Mouse (Mus musculus) midbrain, embryonic 15.5 days (tissue): ENCODE data around the gene Izumo4. TPM values are rescaled to one million over a fixed set of nuclear protein-coding genes. Genes with fewer than 3 reads are reported as not detected.
A peak's percentile ranks its signal among the peaks of the same experiment; 100 is the strongest.

Experiments used
- ATAC-seq: fragments of 200-750 bp; cut with Nextera tagmentation; replicated peaks from 2 replicates; pipeline ENCODE4 v1.8.0; 2017; ENCODE audit warnings: moderate TSS enrichment
- H3K27ac ChIP-seq: fragments of 300-500 bp; sonication (generic); 2 replicates; pipeline ENCODE4 v1.5.1; 2015; ENCODE audit warnings: mild to moderate bottlenecking, inconsistent platforms
- H3K27me3 ChIP-seq: fragments of 300-500 bp; sonication (generic); replicated peaks from 2 replicates; pipeline ENCODE4 v1.6.1; 2015; ENCODE audit warnings: inconsistent platforms
- H3K36me3 ChIP-seq: fragments of 300-500 bp; sonication (generic); replicated peaks from 2 replicates; pipeline ENCODE4 v1.6.1; 2015; ENCODE audit warnings: inconsistent platforms
- H3K4me1 ChIP-seq: fragments of 300-500 bp; sonication (generic); 2 replicates; pipeline ENCODE4 v1.6.1; 2015; ENCODE audit warnings: inconsistent platforms
- H3K4me2 ChIP-seq: fragments of 300-500 bp; sonication (generic); 2 replicates; pipeline ENCODE4 v1.6.1; 2015; ENCODE audit warnings: inconsistent platforms, mild to moderate bottlenecking, moderate library complexity
- H3K4me3 ChIP-seq: fragments of 300-500 bp; sonication (generic); 2 replicates; pipeline ENCODE4 v1.5.1; 2015; ENCODE audit warnings: mild to moderate bottlenecking, inconsistent platforms
- H3K9ac ChIP-seq: fragments of 300-500 bp; sonication (generic); 2 replicates; pipeline ENCODE4 v1.6.1; 2015; ENCODE audit warnings: mild to moderate bottlenecking, inconsistent platforms
- H3K9me3 ChIP-seq: fragments of 300-500 bp; sonication (generic); 2 replicates; pipeline ENCODE4 v1.6.1; 2016; ENCODE audit warnings: inconsistent platforms
- WGBS: fragments of 180-500 bp; shearing (Covaris S2); methylation state at CpG from one replicate; pipeline ENCODE4 v1.1.7; 2015; ENCODE audit warnings: mixed read lengths; 5-methylcytosine and 5-hydroxymethylcytosine counted together
- polyA plus RNA-seq: library from polyadenylated mRNA; unstranded; fragments of >200 nt; fragmentation: Nextera tagmentation; extraction: Ambion mirVana; gene quantifications from 2 replicates; pipeline ENCODE4 v1.2.1, GENCODE M21; 2015

Izumo4 gene
- 42.9 and 50.9 TPM in 2 replicates for polyA plus RNA-seq

DNA sequence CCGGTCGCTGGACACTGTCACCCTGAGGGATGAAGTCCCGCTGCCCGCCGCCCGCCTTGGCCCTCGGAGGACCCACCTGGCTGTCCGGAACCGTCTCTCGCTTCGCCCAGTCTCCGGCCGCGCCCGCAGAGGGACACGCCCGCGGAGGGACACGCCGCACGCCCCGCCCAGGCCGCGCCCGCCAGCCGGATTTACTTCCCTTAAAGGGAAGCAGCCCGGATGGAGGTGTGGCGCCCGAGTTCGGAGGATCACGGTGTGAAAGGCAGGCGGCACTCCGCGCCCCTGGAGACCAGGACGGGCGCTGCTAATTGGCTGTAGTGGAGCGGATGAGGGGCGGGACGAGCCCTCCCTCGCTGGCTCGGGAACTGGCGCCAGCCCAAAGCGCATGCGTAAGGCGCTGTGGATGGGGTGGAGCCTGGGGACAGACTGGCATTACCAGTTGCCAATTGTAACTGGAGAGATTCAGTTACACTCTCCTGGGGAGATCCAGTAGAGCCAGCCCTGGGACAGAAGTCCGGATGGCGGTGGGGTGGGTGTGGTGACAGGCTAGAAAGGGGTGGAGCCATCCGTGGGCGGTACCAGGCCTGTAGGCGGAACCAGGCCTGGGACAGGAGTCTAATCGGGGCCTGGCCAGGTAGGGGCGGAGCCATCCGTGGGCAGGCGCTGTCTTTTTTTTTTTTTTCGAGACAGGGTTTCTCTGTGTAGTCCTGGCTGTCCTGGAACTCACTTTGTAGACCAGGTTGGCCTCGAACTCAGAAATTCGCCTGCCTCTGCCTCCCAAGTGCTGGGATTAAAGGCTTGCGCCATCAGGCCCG, at the start of gene Izumo4, which contains the start of gene Mob3a:
Gene Izumo4, plus strand, starts transcription at position 464 of the 815 bp plus-strand sequence.
Gene Mob3a, minus strand, starts transcription at position 257 of the 815 bp plus-strand sequence.
- under 1% methylated on average over 59 of the region's 59 CpGs for WGBS
- Histone ChIP-seq H3K9me3 (no peaks in the 10 kb centered on the region), H3K9ac (peak within 1 kb of the TSS; percentile 69), H3K4me2 (peak within 1 kb of the TSS; percentile 66), H3K27ac (peak within 1 kb of the TSS; percentile 89), H3K36me3 (peaks cover 7% of the 10 kb centered on the region; the same call in 1 of the 2 replicates), H3K4me1 (peaks cover 41% of the 10 kb centered on the region), H3K4me3 (peak within 1 kb of the TSS; percentile 79), H3K27me3 (no peaks in the 10 kb centered on the region)
- peak; percentile 96 for ATAC-seq

DNA sequence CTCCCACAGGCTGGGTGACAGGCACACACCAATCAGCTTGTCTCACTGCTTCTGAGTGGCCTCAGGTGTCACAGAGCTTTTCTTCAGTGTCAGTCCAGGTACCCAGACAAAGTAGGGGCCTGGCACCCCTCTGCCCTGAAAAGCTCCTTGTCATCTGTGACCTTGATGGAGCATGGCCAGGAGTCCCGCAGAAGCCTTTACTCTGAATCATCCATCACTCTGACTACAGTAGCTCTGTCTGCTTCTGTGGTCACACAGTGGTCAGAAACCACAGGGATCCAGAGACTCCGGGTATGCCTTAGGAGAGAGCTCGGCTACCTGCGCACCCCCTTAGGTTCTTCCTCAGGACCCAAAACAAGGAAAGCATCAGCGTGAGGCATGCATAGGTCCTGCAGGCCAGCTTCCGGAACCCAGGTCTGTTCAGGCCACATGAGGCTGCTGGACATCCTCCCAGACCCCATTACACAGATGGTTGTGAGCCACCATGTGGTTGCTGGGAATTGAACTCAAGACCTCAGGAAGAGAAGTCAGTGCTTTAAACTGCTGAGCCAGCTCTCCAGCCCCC, 48.7 kb upstream of the Izumo4 start:
- no peaks in the 10 kb centered on the region for H3K36me3 ChIP-seq
- H3K9me3 ChIP-seq: no peaks in the 10 kb centered on the region
- WGBS: 90% methylated on average over 6 of the region's 6 CpGs
- H3K9ac ChIP-seq: no peak overlapping the region
- no peak overlapping the region for H3K27ac ChIP-seq
- peaks cover 31% of the 10 kb centered on the region for H3K4me1 ChIP-seq
- ATAC-seq: no peak
- no peak overlapping the region for H3K4me3 ChIP-seq
- no peak overlapping the region for H3K4me2 ChIP-seq
- no peaks in the 10 kb centered on the region for H3K27me3 ChIP-seq

DNA sequence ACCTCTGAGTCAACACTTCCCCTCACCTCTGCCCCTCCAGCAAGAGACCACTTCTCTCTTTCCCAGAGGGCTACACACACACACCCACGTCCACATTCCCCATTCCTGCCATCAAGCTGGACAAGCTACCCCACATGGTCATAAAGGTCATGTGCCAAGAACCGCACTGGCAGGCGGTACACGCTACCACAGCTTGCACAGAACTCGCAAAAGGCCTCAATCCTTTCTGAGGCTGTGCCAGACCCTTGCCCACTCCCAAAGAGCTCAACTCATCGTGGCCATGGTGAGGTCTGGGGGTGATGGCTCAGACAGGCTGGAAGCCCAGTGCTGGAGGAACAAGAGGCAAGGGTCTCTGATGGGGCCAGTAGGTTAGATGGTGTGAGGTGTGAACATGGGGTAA, 47.1 kb upstream of the Izumo4 start:
- H3K9me3 ChIP-seq: no peaks in the 10 kb centered on the region
- peaks cover 36% of the 10 kb centered on the region for H3K4me1 ChIP-seq
- no peaks in the 10 kb centered on the region for H3K27me3 ChIP-seq
- H3K27ac ChIP-seq: no peak overlapping the region
- no peaks in the 10 kb centered on the region for H3K36me3 ChIP-seq
- peak overlapping the region; percentile 77 for H3K4me2 ChIP-seq
- no peak overlapping the region for H3K9ac ChIP-seq
- peak overlapping the region; percentile 87 for H3K4me3 ChIP-seq
- WGBS: 84% methylated on average over 6 of the region's 6 CpGs
- ATAC-seq: no peak

DNA sequence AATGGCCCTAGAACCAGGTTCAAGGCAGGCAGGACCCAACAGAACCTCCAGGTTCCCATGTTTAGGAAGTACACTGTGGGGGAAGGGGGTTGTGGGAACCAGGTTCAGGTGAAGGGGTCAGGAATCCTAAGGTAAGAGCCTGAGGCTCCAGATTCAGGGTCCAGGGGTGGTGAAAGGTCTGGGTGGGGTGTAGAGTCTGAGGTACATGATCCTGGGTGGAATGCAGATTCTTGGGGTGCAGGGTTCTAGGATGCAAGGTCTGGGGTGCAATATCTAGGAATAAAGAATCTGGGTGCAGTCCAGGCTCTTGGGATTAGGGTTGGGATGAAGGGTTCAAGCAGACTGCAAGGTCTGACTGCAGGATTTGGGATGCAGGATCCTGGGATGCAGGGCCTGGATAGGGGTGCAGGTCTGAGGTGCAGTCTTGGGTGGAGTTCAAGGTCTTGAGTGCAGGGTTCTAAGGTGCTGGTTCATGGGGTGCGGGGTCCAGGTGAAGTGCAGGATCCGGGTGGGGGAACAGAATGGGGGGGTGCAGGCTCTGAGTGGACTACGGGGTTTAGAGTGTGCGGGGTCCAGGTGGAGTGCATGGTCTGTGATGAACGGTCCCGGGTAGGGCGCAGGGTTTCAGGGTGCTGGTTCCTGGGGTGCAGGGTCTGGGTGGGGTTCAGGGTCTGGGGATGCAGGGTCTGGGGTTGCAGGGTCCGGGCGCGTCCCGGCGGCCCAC, 46.4 kb upstream of the Izumo4 start:
- no peaks in the 10 kb centered on the region for H3K9me3 ChIP-seq
- peaks cover 36% of the 10 kb centered on the region for H3K4me1 ChIP-seq
- H3K9ac ChIP-seq: peak overlapping the region; percentile 94
- peak overlapping the region; percentile 77 for H3K4me2 ChIP-seq
- WGBS: 3% methylated on average over 12 of the region's 12 CpGs
- peak overlapping the region; percentile 87 for H3K4me3 ChIP-seq
- no peaks in the 10 kb centered on the region for H3K27me3 ChIP-seq
- ATAC-seq: peak; percentile 78
- peak overlapping the region; percentile 92 for H3K27ac ChIP-seq
- H3K36me3 ChIP-seq: no peaks in the 10 kb centered on the region

DNA sequence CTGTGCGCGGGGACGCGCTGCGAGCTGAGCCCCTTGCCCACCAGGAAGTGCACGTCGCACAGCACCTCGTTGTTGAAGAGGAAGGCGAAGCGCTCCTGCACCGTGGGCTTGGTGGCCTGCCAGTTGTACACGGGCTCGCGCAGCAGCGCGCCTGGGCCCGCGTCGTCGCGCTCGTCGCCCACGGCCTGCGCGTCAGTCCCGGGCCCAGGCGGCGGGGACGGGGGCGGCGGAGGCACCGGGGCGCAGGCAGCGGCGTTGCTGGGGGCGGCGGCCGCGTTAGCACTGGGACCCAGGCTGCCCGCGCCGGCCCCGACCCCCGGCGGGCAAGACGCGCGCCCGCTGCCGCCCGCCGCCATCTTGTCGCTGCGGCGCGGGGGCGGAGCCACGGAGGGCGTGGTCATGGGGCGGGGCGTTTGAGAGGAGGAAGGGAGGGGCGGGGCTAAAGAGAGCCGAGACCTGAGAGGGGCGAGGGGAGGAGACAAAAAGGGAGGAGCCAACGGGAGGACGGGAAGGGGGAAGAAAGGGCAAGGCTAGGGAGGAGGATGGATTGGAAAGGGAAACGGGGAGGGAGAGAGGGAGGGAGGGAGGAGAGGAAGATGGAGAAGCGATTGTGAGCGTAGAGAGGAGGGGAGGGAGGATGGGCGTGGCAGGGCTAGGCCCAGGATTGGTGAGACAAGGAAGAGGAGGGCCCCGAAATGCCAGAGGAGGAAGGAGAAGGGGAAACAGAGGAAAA, 45.7 kb upstream of the Izumo4 start:
- no peaks in the 10 kb centered on the region for H3K27me3 ChIP-seq
- peak overlapping the region; percentile 77 for H3K4me2 ChIP-seq
- H3K4me1 ChIP-seq: peaks cover 36% of the 10 kb centered on the region
- under 1% methylated on average over 66 of the region's 72 CpGs for WGBS
- H3K27ac ChIP-seq: peak overlapping the region; percentile 92
- no peaks in the 10 kb centered on the region for H3K9me3 ChIP-seq
- ATAC-seq: peak; percentile 87
- H3K4me3 ChIP-seq: peak overlapping the region; percentile 87
- H3K9ac ChIP-seq: peak overlapping the region; percentile 94
- H3K36me3 ChIP-seq: no peaks in the 10 kb centered on the region

DNA sequence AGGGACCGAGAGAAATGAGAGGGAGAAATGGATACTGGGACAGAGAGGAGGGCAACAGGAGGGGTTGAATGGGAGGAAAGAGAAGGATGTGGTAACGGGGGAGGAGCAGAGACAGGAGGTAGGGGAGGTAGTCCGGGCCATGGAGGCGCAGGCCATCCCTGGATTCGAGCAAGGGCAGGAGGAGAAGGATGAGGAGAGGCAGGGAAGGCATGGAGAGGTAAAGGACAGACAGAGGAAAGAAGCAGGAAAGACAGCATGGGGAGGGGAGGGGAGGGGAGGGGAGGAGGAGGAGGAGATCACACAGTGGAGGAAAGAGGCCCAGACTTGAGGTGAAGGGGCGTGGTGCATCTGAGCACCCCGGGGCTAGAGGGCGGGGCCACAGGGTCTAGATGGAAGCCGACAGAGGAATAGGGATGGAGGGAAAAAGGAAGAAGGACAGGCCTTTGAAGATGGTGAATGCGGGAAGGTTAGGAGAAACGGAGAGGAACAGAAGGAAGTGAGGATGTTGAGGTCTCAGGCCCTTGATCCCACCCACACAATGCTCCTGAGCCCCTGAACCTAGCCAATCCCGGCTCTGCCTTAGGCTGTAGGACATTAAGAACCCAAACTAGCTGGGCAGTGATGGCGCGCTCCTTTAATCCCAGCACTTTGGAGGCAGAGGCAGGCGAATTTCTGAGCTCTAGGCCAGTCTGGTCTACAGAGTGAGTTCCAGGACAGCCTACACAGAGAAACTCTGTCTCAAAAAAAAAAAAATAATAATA, 44.9 kb upstream of the Izumo4 start, which contains the start of gene Btbd2:
Gene Btbd2, minus strand, starts transcription at position 209 of the 761 bp plus-strand sequence.
- Histone ChIP-seq H3K4me2 (peak within 1 kb of the TSS; percentile 77), H3K27me3 (no peaks in the 10 kb centered on the region), H3K4me3 (peak within 1 kb of the TSS; percentile 87), H3K36me3 (no peaks in the 10 kb centered on the region), H3K9ac (peak within 1 kb of the TSS; percentile 94), H3K27ac (peak within 1 kb of the TSS; percentile 92), H3K9me3 (no peaks in the 10 kb centered on the region), H3K4me1 (peaks cover 36% of the 10 kb centered on the region)
- peak; percentile 62; the same call in 1 of the 2 replicates for ATAC-seq
- 23% methylated on average over 15 of the region's 15 CpGs for whole genome bisulfite sequencing

DNA sequence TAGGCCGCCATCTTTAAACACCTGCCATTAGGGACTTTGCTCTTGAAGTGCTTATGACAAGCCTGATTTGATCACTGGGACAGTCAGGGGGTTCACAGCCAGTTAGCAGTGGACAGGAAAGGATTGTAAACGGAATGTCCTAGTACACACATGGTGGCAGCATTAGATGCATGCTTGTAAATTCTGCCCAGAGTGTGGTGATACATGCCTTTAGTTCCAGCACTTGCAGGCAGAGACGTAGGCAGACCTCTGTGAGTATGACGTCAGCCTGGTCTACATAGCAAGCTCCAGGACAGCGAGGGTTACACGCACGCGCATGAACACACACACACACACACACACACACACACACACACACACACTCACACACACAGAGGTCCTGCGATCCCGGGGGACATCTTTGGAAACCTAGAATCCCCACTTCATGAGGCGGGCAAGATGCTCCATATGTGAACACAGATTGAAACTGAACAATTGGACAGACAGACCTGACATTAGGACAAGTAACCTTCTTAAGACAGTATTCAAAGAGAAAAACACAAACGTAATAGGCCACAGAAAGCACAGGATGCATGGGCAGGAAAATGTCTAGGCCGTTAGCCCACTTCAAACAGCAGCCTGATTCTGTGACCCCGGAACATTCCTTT, 43.7 kb upstream of the Izumo4 start:
- H3K9me3 ChIP-seq: no peaks in the 10 kb centered on the region
- WGBS: 86% methylated on average over 14 of the region's 14 CpGs

DNA sequence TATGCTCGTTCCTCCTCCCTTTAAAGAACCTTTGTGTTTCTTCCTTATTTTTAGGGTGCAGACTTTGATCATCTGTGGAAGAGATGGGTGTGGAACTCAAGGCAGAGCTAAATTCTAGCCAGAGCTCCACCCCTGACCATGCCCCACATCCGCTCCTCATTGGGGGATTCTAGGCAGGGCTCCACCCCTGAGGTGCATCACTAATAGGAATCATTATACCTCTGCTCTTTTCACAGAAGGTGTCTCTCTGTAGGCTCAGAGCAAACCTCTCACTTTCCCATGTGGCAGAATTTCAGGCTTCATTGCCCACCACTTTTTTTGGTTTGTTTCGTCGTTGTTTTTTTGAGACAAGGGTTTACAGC, 43.2 kb upstream of the Izumo4 start:
- Histone ChIP-seq H3K27me3 (no peaks in the 10 kb centered on the region), H3K36me3 (no peaks in the 10 kb centered on the region), H3K27ac (no peak overlapping the region), H3K4me1 (peaks cover 30% of the 10 kb centered on the region), H3K9ac (no peak overlapping the region), H3K9me3 (no peaks in the 10 kb centered on the region), H3K4me2 (no peak overlapping the region), H3K4me3 (no peak overlapping the region)
- no peak for ATAC-seq
- WGBS: 62% methylated on average over 4 of the region's 4 CpGs

More for the DNA sequence above, 43.7 kb upstream of the Izumo4 start:
- no peaks in the 10 kb centered on the region for H3K36me3 ChIP-seq
- H3K4me2 ChIP-seq: no peak overlapping the region
- H3K4me3 ChIP-seq: no peak overlapping the region
- ATAC-seq: no peak
- H3K9ac ChIP-seq: no peak overlapping the region
- no peaks in the 10 kb centered on the region for H3K27me3 ChIP-seq
- H3K27ac ChIP-seq: no peak overlapping the region
- peaks cover 35% of the 10 kb centered on the region for H3K4me1 ChIP-seq

DNA sequence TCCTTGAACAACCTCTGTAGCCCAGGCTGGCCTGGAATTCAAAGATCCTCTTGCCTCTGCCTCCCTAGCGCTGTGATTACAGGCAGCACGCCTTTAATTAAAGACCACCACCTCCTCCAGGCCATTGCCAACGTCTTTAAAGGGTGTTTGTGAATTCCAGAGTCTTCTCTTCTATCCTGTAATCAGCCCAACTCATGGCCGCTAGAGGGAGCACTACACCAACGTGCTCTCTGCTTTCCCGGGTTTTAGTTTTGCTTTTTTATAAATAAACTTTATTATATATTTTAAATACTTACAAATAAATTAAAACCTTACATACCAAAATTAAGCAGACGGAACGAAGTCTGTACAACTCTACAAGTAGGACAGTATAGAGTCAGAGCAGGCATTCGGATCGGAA, 42.8 kb upstream of the Izumo4 start:
- Histone ChIP-seq H3K4me3 (no peak overlapping the region; the same call in 1 of the 2 replicates), H3K9me3 (no peaks in the 10 kb centered on the region), H3K9ac (no peak overlapping the region), H3K27ac (no peak overlapping the region), H3K36me3 (no peaks in the 10 kb centered on the region), H3K4me1 (peaks cover 27% of the 10 kb centered on the region), H3K27me3 (no peaks in the 10 kb centered on the region), H3K4me2 (0 out of 2 replicates have a peak overlapping the region, but pooled peaks have one; percentile 20)
- ATAC-seq: no peak
- 11% methylated on average over 10 of the region's 10 CpGs for WGBS

DNA sequence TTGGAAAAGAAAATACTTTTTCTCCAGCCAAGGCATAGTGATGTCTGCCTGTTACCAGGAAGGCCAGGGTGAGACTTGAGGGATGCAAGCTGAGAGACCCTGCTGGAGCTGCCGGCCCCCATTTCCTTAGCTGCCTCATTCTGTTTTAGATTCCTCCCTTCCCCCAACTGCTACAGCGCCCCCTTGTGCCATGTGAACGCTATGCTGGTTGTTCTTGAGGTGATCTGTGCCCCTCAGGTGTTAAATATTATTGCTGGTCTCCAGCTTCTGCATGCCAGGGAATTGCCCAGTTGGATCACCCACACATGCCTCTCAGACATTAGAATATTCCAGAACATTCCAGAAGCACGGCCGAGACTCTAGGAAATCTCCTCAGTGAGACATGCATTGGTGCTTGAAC, 40.8 kb upstream of the Izumo4 start:
- H3K36me3 ChIP-seq: peaks cover 3% of the 10 kb centered on the region
- no peak overlapping the region for H3K9ac ChIP-seq
- peaks cover 12% of the 10 kb centered on the region for H3K4me1 ChIP-seq
- H3K4me3 ChIP-seq: no peak overlapping the region
- H3K4me2 ChIP-seq: no peak overlapping the region
- ATAC-seq: no peak
- H3K27ac ChIP-seq: no peak overlapping the region
- H3K27me3 ChIP-seq: no peaks in the 10 kb centered on the region
- 32% methylated on average over 5 of the region's 5 CpGs for WGBS
- no peaks in the 10 kb centered on the region for H3K9me3 ChIP-seq
